Mouse (Mus musculus): ENCODE data around the gene C2cd2. TPM values are rescaled to one million over a fixed set of nuclear protein-coding genes. Genes with fewer than 3 reads are reported as not detected.

The C2cd2 gene
- polyA plus RNA-seq, 1 experiment from 2014 or later: 18.9 TPM

GRCm38 (mm10) chr16:97851061-97851740 lies 111.2 kb downstream of the C2cd2 start:
- ATAC-seq (ENCODE audit: insufficient number of reproducible peaks, insufficient read depth, low FRiP score, low TSS enrichment, low read depth): peak; percentile 89
- Histone ChIP-seq H3K4me3 (replicated peaks) (peak overlapping the region; percentile 94), H3K9ac (replicated peaks) (peak overlapping the region; percentile 99), H3K9me3 (no peaks in the 10 kb centered on the region), H3K4me2 (peak overlapping the region; percentile 77), H3K27ac (peak overlapping the region; percentile 99), H3K4me1 (replicated peaks) (peaks cover 18% of the 10 kb centered on the region), H3K27me3 (no peaks in the 10 kb centered on the region), H3K36me3 (peaks cover 27% of the 10 kb centered on the region; the same call in 1 of the 2 replicates)
- WGBS: under 1% methylated on average over 68 of the region's 77 CpGs

DNA sequence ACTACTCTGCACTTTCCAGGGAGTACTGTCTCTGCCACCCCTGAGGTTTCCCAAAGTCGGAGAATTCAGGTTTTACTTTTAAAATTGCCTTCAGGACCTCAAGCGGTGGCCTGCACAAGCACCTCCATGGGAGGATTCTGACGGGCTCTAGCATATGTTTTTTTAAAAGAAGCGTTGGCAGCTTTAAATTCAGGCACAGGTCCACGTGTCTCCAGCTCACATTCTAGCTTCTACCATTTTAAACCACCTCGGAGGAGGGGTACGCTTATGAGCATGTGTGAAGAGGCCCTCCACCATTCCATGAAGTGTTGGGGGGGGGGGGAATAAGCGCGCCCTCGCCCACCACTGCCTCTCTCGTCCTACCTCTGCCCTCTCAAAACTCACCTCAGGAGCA lies 111.7 kb downstream of the C2cd2 start:
- H3K9ac ChIP-seq (replicated peaks): peak overlapping the region; percentile 99
- peaks cover 32% of the 10 kb centered on the region for H3K36me3 ChIP-seq
- H3K4me3 ChIP-seq (replicated peaks): peak overlapping the region; percentile 94
- H3K27ac ChIP-seq: peak overlapping the region; percentile 99
- peak overlapping the region; percentile 77 for H3K4me2 ChIP-seq
- ATAC-seq (ENCODE audit: insufficient number of reproducible peaks, insufficient read depth, low FRiP score, low TSS enrichment, low read depth): peak; percentile 46
- H3K27me3 ChIP-seq: no peaks in the 10 kb centered on the region
- no peaks in the 10 kb centered on the region for H3K9me3 ChIP-seq
- whole genome bisulfite sequencing: 2% methylated on average over 11 of the region's 11 CpGs
- peaks cover 18% of the 10 kb centered on the region for H3K4me1 ChIP-seq (replicated peaks)

DNA sequence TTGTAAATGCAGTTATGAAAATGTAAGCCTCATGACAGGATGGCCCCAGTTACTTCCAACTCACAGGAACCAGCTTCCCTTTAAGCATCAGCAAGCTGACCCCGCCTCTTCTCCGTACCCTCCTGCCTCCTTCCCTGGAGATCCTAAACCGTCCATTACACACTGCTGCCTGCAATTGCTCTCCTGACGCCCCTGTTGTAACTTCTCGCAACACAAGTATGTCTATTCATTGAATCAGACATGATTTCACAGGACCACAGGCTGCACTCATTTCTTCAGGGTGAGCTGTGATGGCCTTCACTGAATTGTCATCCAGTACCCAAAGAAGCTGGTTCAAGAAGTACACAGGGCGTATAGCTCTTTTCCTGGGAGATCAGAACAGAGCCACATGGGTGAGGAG lies 113.6 kb downstream of the C2cd2 start:
- H3K9ac ChIP-seq (replicated peaks): no peak overlapping the region
- peaks cover 36% of the 10 kb centered on the region for H3K36me3 ChIP-seq
- ATAC-seq (ENCODE audit: insufficient number of reproducible peaks, insufficient read depth, low FRiP score, low TSS enrichment, low read depth): no peak
- H3K4me1 ChIP-seq (replicated peaks): peaks cover 18% of the 10 kb centered on the region
- no peaks in the 10 kb centered on the region for H3K27me3 ChIP-seq
- 83% methylated on average over 6 of the region's 6 CpGs for WGBS
- no peak overlapping the region for H3K27ac ChIP-seq
- H3K4me2 ChIP-seq: no peak overlapping the region
- no peaks in the 10 kb centered on the region for H3K9me3 ChIP-seq
- no peak overlapping the region for H3K4me3 ChIP-seq (replicated peaks)

GRCm38 (mm10) chr16:97844967-97845937 lies 117.1 kb downstream of the C2cd2 start:
- Histone ChIP-seq H3K27me3 (no peaks in the 10 kb centered on the region), H3K36me3 (peaks cover 47% of the 10 kb centered on the region)
- no peak for ATAC-seq (ENCODE audit: insufficient number of reproducible peaks, insufficient read depth, low FRiP score, low TSS enrichment, low read depth)

DNA sequence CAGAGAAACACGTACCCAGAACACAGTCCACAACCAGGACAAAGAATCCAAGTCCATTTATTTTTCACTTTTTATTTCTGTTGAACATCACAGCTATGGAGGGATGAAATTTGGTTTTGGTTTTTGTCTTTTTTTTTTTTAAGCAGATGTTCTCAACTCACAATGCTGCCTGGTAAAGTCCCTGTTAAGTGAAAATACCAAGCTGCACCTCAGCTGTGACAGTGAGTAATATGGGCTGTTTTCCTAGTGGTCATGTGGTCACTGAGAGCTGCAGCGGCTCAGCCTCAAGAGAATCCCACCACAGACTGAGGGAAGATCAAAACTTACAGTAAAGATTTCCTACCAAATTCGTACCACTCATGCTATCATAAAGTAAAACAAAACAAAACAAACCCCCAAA lies 130.2 kb downstream of the C2cd2 start:
- no peak overlapping the region for H3K27ac ChIP-seq
- ATAC-seq (ENCODE audit: insufficient number of reproducible peaks, insufficient read depth, low FRiP score, low TSS enrichment, low read depth): no peak
- H3K4me3 ChIP-seq (replicated peaks): no peak overlapping the region
- H3K36me3 ChIP-seq: peaks cover 98% of the 10 kb centered on the region
- no peak overlapping the region for H3K4me2 ChIP-seq
- no peaks in the 10 kb centered on the region for H3K4me1 ChIP-seq (replicated peaks)
- no peaks in the 10 kb centered on the region for H3K27me3 ChIP-seq
- no peaks in the 10 kb centered on the region for H3K9me3 ChIP-seq
- 93% methylated on average over 3 of the region's 3 CpGs for WGBS
- H3K9ac ChIP-seq (replicated peaks): no peak overlapping the region

More at GRCm38 (mm10) chr16:97844967-97845937, 117.1 kb downstream of the C2cd2 start:
- no peak overlapping the region for H3K4me2 ChIP-seq
- no peak overlapping the region for H3K9ac ChIP-seq (replicated peaks)
- H3K27ac ChIP-seq: no peak overlapping the region
- H3K9me3 ChIP-seq: no peaks in the 10 kb centered on the region
- H3K4me3 ChIP-seq (replicated peaks): no peak overlapping the region
- 87% methylated on average over 12 of the region's 12 CpGs for WGBS
- H3K4me1 ChIP-seq (replicated peaks): peaks cover 9% of the 10 kb centered on the region

DNA sequence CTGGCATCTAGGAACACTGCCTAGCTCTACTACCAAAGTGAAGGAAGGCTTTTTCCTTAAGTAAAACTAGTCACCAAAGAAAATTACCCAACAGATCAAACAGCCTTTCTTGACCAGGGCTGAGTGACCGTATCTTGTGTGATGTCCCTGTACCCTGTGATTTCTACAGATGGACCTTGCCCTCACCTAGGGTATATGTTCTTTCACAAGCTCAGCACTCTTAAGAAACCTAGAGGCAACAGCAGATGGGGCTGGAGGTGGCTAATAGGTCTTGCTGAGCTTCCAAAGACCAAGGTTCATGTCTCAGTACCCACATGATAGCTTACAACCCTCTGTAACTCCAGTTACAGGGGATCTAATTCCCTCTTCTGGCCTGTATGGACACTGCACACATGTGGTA lies 134.2 kb downstream of the C2cd2 start:
- Histone ChIP-seq H3K9ac (replicated peaks) (no peak overlapping the region), H3K27ac (no peak overlapping the region), H3K4me3 (replicated peaks) (no peak overlapping the region), H3K9me3 (no peaks in the 10 kb centered on the region), H3K36me3 (peaks cover 90% of the 10 kb centered on the region), H3K4me1 (replicated peaks) (0 out of 2 replicates have a peak, but pooled peaks cover 3% of the 10 kb centered on the region), H3K27me3 (no peaks in the 10 kb centered on the region), H3K4me2 (no peak overlapping the region)
- 100% methylated on average over 1 of the region's 1 CpGs for WGBS
- ATAC-seq (ENCODE audit: insufficient number of reproducible peaks, insufficient read depth, low FRiP score, low TSS enrichment, low read depth): no peak

- Histone ChIP-seq H3K4me3 (replicated peaks) (no peak overlapping the region), H3K4me2 (no peak overlapping the region), H3K27me3 (no peaks in the 10 kb centered on the region), H3K9me3 (no peaks in the 10 kb centered on the region), H3K27ac (no peak overlapping the region), H3K4me1 (replicated peaks) (0 out of 2 replicates have a peak, but pooled peaks cover 3% of the 10 kb centered on the region), H3K36me3 (peaks cover 89% of the 10 kb centered on the region), H3K9ac (replicated peaks) (no peak overlapping the region)
- ATAC-seq (ENCODE audit: insufficient number of reproducible peaks, insufficient read depth, low FRiP score, low TSS enrichment, low read depth): no peak
- WGBS: 92% methylated on average over 6 of the region's 6 CpGs
These were observed 138.9 kb downstream of the C2cd2 start for GRCm38 (mm10) chr16:97823311-97824007.

- Histone ChIP-seq H3K9me3 (no peaks in the 10 kb centered on the region), H3K27me3 (no peaks in the 10 kb centered on the region), H3K36me3 (peaks cover 95% of the 10 kb centered on the region), H3K27ac (no peak overlapping the region), H3K4me2 (no peak overlapping the region), H3K4me1 (replicated peaks) (no peaks in the 10 kb centered on the region), H3K4me3 (replicated peaks) (no peak overlapping the region), H3K9ac (replicated peaks) (no peak overlapping the region)
- ATAC-seq (ENCODE audit: insufficient number of reproducible peaks, insufficient read depth, low FRiP score, low TSS enrichment, low read depth): no peak
- 88% methylated on average over 4 of the region's 4 CpGs for WGBS
These were observed 142.9 kb downstream of the C2cd2 start for GRCm38 (mm10) chr16:97819532-97819931.

GRCm38 (mm10) chr16:97817414-97817813 lies 145.0 kb downstream of the C2cd2 start:
- H3K36me3 ChIP-seq: peaks cover 97% of the 10 kb centered on the region
- WGBS: 94% methylated on average over 1 of the region's 1 CpGs
- ATAC-seq (ENCODE audit: insufficient number of reproducible peaks, insufficient read depth, low FRiP score, low TSS enrichment, low read depth): no peak
- H3K4me1 ChIP-seq (replicated peaks): no peaks in the 10 kb centered on the region
- H3K4me2 ChIP-seq: no peak overlapping the region
- H3K9me3 ChIP-seq: no peaks in the 10 kb centered on the region
- no peak overlapping the region for H3K9ac ChIP-seq (replicated peaks)
- H3K27me3 ChIP-seq: no peaks in the 10 kb centered on the region
- no peak overlapping the region for H3K4me3 ChIP-seq (replicated peaks)
- H3K27ac ChIP-seq: no peak overlapping the region

DNA sequence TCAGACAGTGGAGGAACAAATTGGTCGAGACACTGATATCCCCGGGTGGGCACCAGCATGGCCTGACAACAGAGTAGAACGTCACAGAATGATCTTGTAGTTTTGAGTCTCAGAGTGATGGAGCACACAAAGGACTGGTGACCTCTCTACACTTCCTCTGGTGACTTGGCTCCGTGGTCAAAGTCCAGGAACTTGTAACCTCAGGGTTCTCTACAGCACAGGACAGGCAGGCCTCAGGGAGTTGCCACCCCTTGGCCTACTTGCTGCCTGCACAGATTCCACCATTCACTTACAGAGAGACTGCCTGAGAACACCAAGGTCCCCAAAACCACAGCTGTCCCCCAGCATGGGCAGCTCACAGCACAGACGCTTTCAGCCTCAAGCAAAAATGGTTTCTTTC lies 147.1 kb downstream of the C2cd2 start:
- H3K36me3 ChIP-seq: peaks cover 99% of the 10 kb centered on the region
- no peak for ATAC-seq (ENCODE audit: insufficient number of reproducible peaks, insufficient read depth, low FRiP score, low TSS enrichment, low read depth)
- H3K9ac ChIP-seq (replicated peaks): no peak overlapping the region
- H3K27me3 ChIP-seq: no peaks in the 10 kb centered on the region
- H3K27ac ChIP-seq: no peak overlapping the region
- no peak overlapping the region for H3K4me3 ChIP-seq (replicated peaks)
- H3K4me1 ChIP-seq (replicated peaks): no peaks in the 10 kb centered on the region
- 90% methylated on average over 5 of the region's 5 CpGs for WGBS
- H3K9me3 ChIP-seq: no peaks in the 10 kb centered on the region
- no peak overlapping the region for H3K4me2 ChIP-seq

DNA sequence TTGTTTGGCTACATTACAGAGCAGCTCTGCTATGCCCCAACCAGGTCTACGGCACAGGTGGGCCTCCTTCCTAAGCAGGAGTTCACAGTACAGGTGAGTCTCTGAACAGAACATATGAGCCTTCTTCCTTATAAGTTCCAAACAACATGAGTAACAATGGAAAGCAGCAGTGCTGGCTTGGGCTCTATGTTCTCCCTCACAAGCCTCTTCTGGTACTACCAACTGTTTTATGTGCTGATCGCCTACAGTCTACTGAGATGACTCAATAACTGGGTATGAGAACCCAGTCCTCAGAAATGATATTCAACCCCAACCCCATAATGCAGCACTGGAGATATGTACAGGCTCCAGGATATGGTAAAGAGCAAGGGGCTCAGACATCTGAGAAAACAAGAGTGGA lies 148.3 kb downstream of the C2cd2 start:
- Histone ChIP-seq H3K9ac (replicated peaks) (no peak overlapping the region), H3K4me1 (replicated peaks) (no peaks in the 10 kb centered on the region), H3K36me3 (peaks cover 99% of the 10 kb centered on the region), H3K9me3 (no peaks in the 10 kb centered on the region), H3K4me3 (replicated peaks) (no peak overlapping the region), H3K27ac (no peak overlapping the region), H3K4me2 (no peak overlapping the region), H3K27me3 (no peaks in the 10 kb centered on the region)
- no peak for ATAC-seq (ENCODE audit: insufficient number of reproducible peaks, insufficient read depth, low FRiP score, low TSS enrichment, low read depth)
- WGBS: 100% methylated on average over 2 of the region's 2 CpGs
